Mouse (Mus musculus) limb, embryonic 12.5 days (tissue): ENCODE measurements around the gene Maml1. TPM values are rescaled to one million over a fixed set of nuclear protein-coding genes. Genes with fewer than 3 reads are reported as not detected.

Experiments used
- ATAC-seq: fragments of 200-750 bp; cut with Nextera tagmentation; 2 replicates; pipeline ENCODE4 v1.8.0; 2017; ENCODE audit warnings: low read depth, moderate TSS enrichment; ENCODE audit not compliant: insufficient number of reproducible peaks, insufficient read depth, low FRiP score, low TSS enrichment
- H3K27ac ChIP-seq: fragments of 300-500 bp; sonication (generic); 2 replicates; pipeline ENCODE4 v1.5.1; 2016; ENCODE audit warnings: mild to moderate bottlenecking, moderate library complexity
- H3K27me3 ChIP-seq: fragments of 300-500 bp; sonication (generic); 2 replicates; pipeline ENCODE4 v1.6.1; 2016; ENCODE audit warnings: mild to moderate bottlenecking, moderate library complexity
- H3K36me3 ChIP-seq: fragments of 300-500 bp; sonication (generic); 2 replicates; pipeline ENCODE4 v1.6.1; 2016; ENCODE audit warnings: mild to moderate bottlenecking, moderate library complexity
- H3K4me1 ChIP-seq: fragments of 300-500 bp; sonication (generic); replicated peaks from 2 replicates; pipeline ENCODE4 v1.6.1; 2016
- H3K4me2 ChIP-seq: fragments of 300-500 bp; sonication (generic); 2 replicates; pipeline ENCODE4 v1.6.1; 2016; ENCODE audit warnings: mild to moderate bottlenecking, moderate library complexity
- H3K4me3 ChIP-seq: fragments of 300-500 bp; sonication (generic); replicated peaks from 2 replicates; pipeline ENCODE4 v1.5.1; 2016; ENCODE audit warnings: mild to moderate bottlenecking
- H3K9ac ChIP-seq: fragments of 300-500 bp; sonication (generic); replicated peaks from 2 replicates; pipeline ENCODE4 v1.6.1; 2016; ENCODE audit warnings: mild to moderate bottlenecking, moderate library complexity
- H3K9me3 ChIP-seq: fragments of 300-500 bp; sonication (generic); 2 replicates; pipeline ENCODE4 v1.6.1; 2016; ENCODE audit warnings: mild to moderate bottlenecking, moderate library complexity
- WGBS: fragments of 180-500 bp; shearing (Covaris S2); methylation state at CpG from one replicate; pipeline ENCODE4 v1.1.7; 2016; 5-methylcytosine and 5-hydroxymethylcytosine counted together
- polyA plus RNA-seq: library from polyadenylated mRNA; unstranded; fragments of >200 nt; fragmentation: Nextera tagmentation; extraction: Ambion mirVana; gene quantifications from 2 replicates; pipeline ENCODE4 v1.2.1, GENCODE M21; 2016

The Maml1 gene
- polyA plus RNA-seq, 1 experiment from 2014 or later = 10.4 TPM

GRCm38 (mm10) chr11:50279005-50279404 lies 13.1 kb downstream of the Maml1 start:
- WGBS = 86% methylated on average over 4 of the region's 4 CpGs
- peaks cover 45% of the 10 kb centered on the region for H3K36me3 ChIP-seq

GRCm38 (mm10) chr11:50277706-50278105 lies 14.4 kb downstream of the Maml1 start:
- 96% methylated on average over 6 of the region's 6 CpGs for WGBS
- no peak overlapping the region for H3K27ac ChIP-seq
- no peaks in the 10 kb centered on the region for H3K9me3 ChIP-seq
- H3K4me1 ChIP-seq = no peaks in the 10 kb centered on the region; the same call in 1 of the 2 replicates
- H3K27me3 ChIP-seq = no peaks in the 10 kb centered on the region
- peaks cover 46% of the 10 kb centered on the region for H3K36me3 ChIP-seq
- ATAC-seq = no peak
- no peak overlapping the region for H3K4me3 ChIP-seq
- H3K4me2 ChIP-seq = no peak overlapping the region
- H3K9ac ChIP-seq = no peak overlapping the region

More at GRCm38 (mm10) chr11:50279005-50279404, 13.1 kb downstream of the Maml1 start:
- H3K9me3 ChIP-seq = no peaks in the 10 kb centered on the region
- H3K27ac ChIP-seq = no peak overlapping the region
- H3K9ac ChIP-seq = no peak overlapping the region
- ATAC-seq = no peak
- H3K27me3 ChIP-seq = no peaks in the 10 kb centered on the region
- H3K4me1 ChIP-seq = no peaks in the 10 kb centered on the region; the same call in 1 of the 2 replicates
- H3K4me3 ChIP-seq = no peak overlapping the region
- no peak overlapping the region for H3K4me2 ChIP-seq

GRCm38 (mm10) chr11:50277025-50277424 lies 15.1 kb downstream of the Maml1 start:
- H3K27me3 ChIP-seq = no peaks in the 10 kb centered on the region
- ATAC-seq = no peak
- H3K4me3 ChIP-seq = no peak overlapping the region
- H3K9me3 ChIP-seq = no peaks in the 10 kb centered on the region
- no peaks in the 10 kb centered on the region; the same call in 1 of the 2 replicates for H3K4me1 ChIP-seq
- peaks cover 46% of the 10 kb centered on the region for H3K36me3 ChIP-seq
- H3K4me2 ChIP-seq = no peak overlapping the region
- no peak overlapping the region for H3K9ac ChIP-seq
- no peak overlapping the region for H3K27ac ChIP-seq

GRCm38 (mm10) chr11:50275568-50276151 lies 16.5 kb downstream of the Maml1 start:
- no peaks in the 10 kb centered on the region for H3K27me3 ChIP-seq
- H3K36me3 ChIP-seq = peaks cover 37% of the 10 kb centered on the region
- 85% methylated on average over 5 of the region's 5 CpGs for WGBS
- no peak for ATAC-seq
- H3K4me1 ChIP-seq = no peaks in the 10 kb centered on the region; the same call in 1 of the 2 replicates
- no peak overlapping the region for H3K9ac ChIP-seq
- no peak overlapping the region for H3K4me3 ChIP-seq
- H3K4me2 ChIP-seq = no peak overlapping the region
- no peaks in the 10 kb centered on the region for H3K9me3 ChIP-seq
- no peak overlapping the region for H3K27ac ChIP-seq

GRCm38 (mm10) chr11:50275077-50275476 lies 17.0 kb downstream of the Maml1 start:
- Histone ChIP-seq H3K36me3 (peaks cover 33% of the 10 kb centered on the region; the same call in 1 of the 2 replicates), H3K9me3 (no peaks in the 10 kb centered on the region), H3K4me2 (no peak overlapping the region), H3K27me3 (no peaks in the 10 kb centered on the region), H3K4me1 (no peaks in the 10 kb centered on the region; the same call in 1 of the 2 replicates), H3K9ac (no peak overlapping the region), H3K27ac (no peak overlapping the region), H3K4me3 (no peak overlapping the region)
- WGBS = 85% methylated on average over 2 of the region's 2 CpGs
- ATAC-seq = no peak

- no peak overlapping the region for H3K4me2 ChIP-seq
- WGBS = 94% methylated on average over 2 of the region's 2 CpGs
- ATAC-seq = no peak
- no peak overlapping the region for H3K4me3 ChIP-seq
- no peaks in the 10 kb centered on the region for H3K27me3 ChIP-seq
- H3K27ac ChIP-seq = no peak overlapping the region
- no peaks in the 10 kb centered on the region for H3K4me1 ChIP-seq
- peaks cover 37% of the 10 kb centered on the region; the same call in 1 of the 2 replicates for H3K36me3 ChIP-seq
- H3K9ac ChIP-seq = no peak overlapping the region
- H3K9me3 ChIP-seq = no peaks in the 10 kb centered on the region
Measured at GRCm38 (mm10) chr11:50272819-50273218, 19.3 kb downstream of the Maml1 start.

GRCm38 (mm10) chr11:50269885-50270284 lies 22.2 kb downstream of the Maml1 start:
- no peaks in the 10 kb centered on the region for H3K9me3 ChIP-seq
- no peak overlapping the region for H3K4me2 ChIP-seq
- ATAC-seq = no peak
- WGBS = 96% methylated on average over 1 of the region's 1 CpGs
- no peak overlapping the region for H3K9ac ChIP-seq
- H3K27ac ChIP-seq = no peak overlapping the region
- peaks cover 47% of the 10 kb centered on the region for H3K36me3 ChIP-seq
- no peaks in the 10 kb centered on the region for H3K27me3 ChIP-seq
- H3K4me3 ChIP-seq = no peak overlapping the region
- H3K4me1 ChIP-seq = no peaks in the 10 kb centered on the region

GRCm38 (mm10) chr11:50269163-50269562 lies 22.9 kb downstream of the Maml1 start:
- WGBS = 86% methylated on average over 2 of the region's 2 CpGs
- no peak overlapping the region for H3K4me2 ChIP-seq
- H3K9me3 ChIP-seq = no peaks in the 10 kb centered on the region
- no peak overlapping the region for H3K9ac ChIP-seq
- H3K36me3 ChIP-seq = peaks cover 50% of the 10 kb centered on the region
- H3K4me1 ChIP-seq = no peaks in the 10 kb centered on the region
- ATAC-seq = no peak
- no peak overlapping the region for H3K27ac ChIP-seq
- no peak overlapping the region for H3K4me3 ChIP-seq
- H3K27me3 ChIP-seq = no peaks in the 10 kb centered on the region

GRCm38 (mm10) chr11:50266997-50267396 lies 25.1 kb downstream of the Maml1 start:
- no peak overlapping the region for H3K27ac ChIP-seq
- no peak for ATAC-seq
- peaks cover 68% of the 10 kb centered on the region for H3K36me3 ChIP-seq
- H3K9ac ChIP-seq = no peak overlapping the region
- WGBS = 94% methylated on average over 3 of the region's 3 CpGs
- H3K9me3 ChIP-seq = no peaks in the 10 kb centered on the region
- H3K27me3 ChIP-seq = no peaks in the 10 kb centered on the region
- H3K4me2 ChIP-seq = no peak overlapping the region
- H3K4me3 ChIP-seq = no peak overlapping the region
- H3K4me1 ChIP-seq = no peaks in the 10 kb centered on the region

- ATAC-seq = no peak
- Histone ChIP-seq H3K9ac (no peak overlapping the region), H3K4me3 (no peak overlapping the region), H3K27me3 (no peaks in the 10 kb centered on the region), H3K36me3 (peaks cover 78% of the 10 kb centered on the region), H3K4me1 (no peaks in the 10 kb centered on the region), H3K4me2 (no peak overlapping the region), H3K27ac (no peak overlapping the region), H3K9me3 (no peaks in the 10 kb centered on the region)
- 83% methylated on average over 8 of the region's 8 CpGs for WGBS
Measured at GRCm38 (mm10) chr11:50265931-50266330, 26.2 kb downstream of the Maml1 start.

GRCm38 (mm10) chr11:50263198-50263597 lies 28.9 kb downstream of the Maml1 start:
- H3K4me1 ChIP-seq = no peaks in the 10 kb centered on the region
- H3K4me2 ChIP-seq = no peak overlapping the region
- no peaks in the 10 kb centered on the region for H3K27me3 ChIP-seq
- ATAC-seq = no peak
- 91% methylated on average over 3 of the region's 3 CpGs for WGBS
- H3K36me3 ChIP-seq = peaks cover 94% of the 10 kb centered on the region
- no peak overlapping the region for H3K9ac ChIP-seq
- H3K9me3 ChIP-seq = no peaks in the 10 kb centered on the region
- no peak overlapping the region for H3K4me3 ChIP-seq
- H3K27ac ChIP-seq = no peak overlapping the region

GRCm38 (mm10) chr11:50262020-50262419 lies 30.1 kb downstream of the Maml1 start:
- Histone ChIP-seq H3K4me2 (no peak overlapping the region), H3K9me3 (no peaks in the 10 kb centered on the region), H3K9ac (no peak overlapping the region), H3K36me3 (peaks cover 98% of the 10 kb centered on the region), H3K27ac (no peak overlapping the region), H3K27me3 (no peaks in the 10 kb centered on the region), H3K4me1 (no peaks in the 10 kb centered on the region), H3K4me3 (no peak overlapping the region)
- ATAC-seq = no peak
- 88% methylated on average over 4 of the region's 4 CpGs for WGBS
